Mouse (Mus musculus) adrenal gland, adult 8-10 months (tissue): Measurements from ENCODE around the gene Tmem8b. TPM values are rescaled to one million over a fixed set of nuclear protein-coding genes. Genes with fewer than 3 reads are reported as not detected.
A peak's percentile ranks its signal among the peaks of the same experiment; 100 is the strongest.

ENCODE experiments used
- DNase-seq: peaks from one replicate; pipeline ENCODE4 v3.0.0; 2022
- microRNA-seq, 2 experiments: library from miRNA; unstranded; fragments of <30 nt; microRNA quantifications; one replicate each; pipeline ENCODE4 v1.2.0; 2022
- total RNA-seq, 4 experiments: library from RNA; stranded (reverse); gene quantifications; 2 replicates each; pipeline ENCODE4 v1.2.4; 2022

Gene Tmem8b
- total RNA-seq, 4 experiments from 2014 or later = 6.0 to 10.9 (median 8.3) TPM

DNA sequence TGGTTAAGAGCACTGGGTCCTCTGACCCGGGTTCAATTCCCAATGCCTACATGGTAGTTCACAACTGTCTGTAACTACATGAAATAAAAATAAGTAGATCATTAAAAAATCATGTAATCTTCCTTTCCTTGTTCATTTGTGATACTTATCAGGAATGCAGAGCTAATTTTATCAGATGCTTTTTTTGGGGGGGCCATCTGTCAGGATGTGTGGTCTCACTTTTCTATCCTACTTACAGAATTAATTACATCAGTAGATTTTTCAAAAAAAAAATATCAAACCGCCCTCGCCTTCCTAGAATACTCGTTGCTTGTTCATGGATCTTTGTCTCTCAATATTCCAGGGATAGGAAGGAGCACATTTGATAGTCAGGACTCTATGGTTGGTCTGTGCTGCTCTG, 53.4 kb downstream of the Tmem8b start:
- no peak for DNase-seq

DNA sequence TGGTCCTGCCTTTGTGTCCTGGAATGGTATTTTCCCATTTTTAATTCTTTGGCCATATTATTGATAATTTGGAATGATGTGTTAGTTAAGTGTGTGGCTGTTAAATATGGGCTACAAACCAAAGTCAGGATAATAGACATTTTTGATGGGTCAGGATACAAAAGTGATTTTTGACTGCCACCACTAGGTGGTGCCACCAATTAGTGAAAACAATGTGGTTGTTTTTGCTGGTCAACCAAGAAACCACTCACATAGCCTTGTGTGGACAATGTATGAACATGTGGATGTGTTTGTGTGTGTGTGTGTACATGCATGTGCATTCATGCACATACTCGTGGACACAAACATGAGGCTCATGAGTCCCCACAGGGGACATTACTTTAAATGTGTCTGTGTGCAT, 56.0 kb downstream of the Tmem8b start:
- DNase-seq = no peak

DNA sequence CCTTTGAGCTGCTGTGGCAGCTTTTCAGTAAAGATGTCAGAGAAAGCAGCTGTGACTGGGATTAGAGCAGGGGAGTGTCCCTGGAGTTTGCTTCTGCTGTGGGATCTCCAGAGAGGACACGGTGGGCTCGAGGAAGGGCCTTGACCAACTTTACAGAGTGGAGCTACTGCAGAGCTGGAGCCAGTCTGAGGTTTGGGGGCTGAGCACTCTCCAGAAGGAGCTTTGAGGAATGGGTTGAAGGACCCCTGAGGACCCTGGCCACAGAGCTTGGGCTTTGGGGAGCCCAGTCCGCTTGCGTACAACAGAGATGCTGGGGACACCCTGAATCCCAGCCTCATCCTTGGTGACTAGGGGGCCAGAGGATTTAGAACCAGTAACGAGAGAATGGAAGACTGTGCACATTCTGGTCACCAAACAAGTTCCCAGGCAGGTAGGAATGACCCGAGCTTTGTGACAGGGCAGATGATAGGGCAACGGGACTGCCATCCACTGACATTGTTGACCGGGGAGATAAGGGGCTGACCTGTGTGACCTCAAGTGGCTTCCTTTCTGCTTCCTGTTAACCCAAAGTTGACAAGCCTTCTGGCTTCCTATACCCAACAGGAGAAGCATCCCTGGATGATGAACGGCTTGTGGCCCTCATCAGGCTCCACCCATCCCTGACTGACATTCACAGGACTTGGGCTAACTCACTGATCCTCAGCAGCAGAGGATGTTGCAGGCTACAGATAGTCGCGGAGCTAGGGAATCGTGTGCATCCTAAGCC, 57.6 kb downstream of the Tmem8b start:
- no peak for DNase-seq

GRCm38 (mm10) chr4:43726995-43727394, 58.2 kb downstream of the Tmem8b start, which contains the start of gene Hrct1:
Gene Hrct1, plus strand, starts transcription at chr4:43727188.
- DNase-seq = peak; percentile 68

DNA sequence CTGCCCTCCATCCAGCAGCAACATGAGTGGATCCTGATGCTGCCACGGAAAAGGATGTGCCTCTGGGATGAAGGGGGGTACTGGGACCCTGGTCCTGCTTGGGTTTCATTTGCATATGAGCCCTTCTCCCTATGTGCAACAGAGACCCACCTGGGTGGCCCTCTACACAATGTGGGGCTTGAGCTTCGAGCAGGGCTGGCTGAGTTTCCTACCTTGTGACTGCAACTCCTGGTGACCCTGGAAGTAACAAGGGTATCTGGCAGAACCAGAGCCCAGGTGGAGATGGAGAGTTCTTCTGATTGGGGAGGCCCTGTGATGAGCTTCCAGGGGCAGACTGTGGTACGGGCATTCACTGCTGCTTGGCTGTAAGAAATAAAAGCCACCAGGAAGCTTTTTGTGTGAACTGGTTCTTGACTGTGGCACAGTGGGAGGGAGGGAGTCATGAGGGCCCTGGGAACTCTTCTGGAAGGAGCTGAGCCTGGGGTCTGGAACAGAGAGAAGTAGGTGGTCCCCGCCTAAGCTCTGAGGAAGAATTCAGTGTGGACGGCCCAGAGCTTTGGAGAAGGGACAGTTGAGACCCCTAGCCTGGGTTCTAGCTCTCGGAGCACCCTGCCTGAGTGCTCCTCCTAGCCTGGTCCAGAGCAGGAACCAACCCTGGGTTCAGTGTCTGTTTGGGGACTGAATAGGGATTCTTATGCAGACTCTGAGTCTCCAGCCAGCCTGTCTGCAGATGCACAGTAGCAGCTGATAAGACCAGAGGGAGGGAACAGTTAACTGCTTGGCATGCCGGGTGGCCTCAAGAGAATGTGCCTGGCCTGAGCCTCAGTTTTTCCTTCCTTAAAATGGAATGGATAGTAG, 59.2 kb downstream of the Tmem8b start:
- DNase-seq = no peak

DNA sequence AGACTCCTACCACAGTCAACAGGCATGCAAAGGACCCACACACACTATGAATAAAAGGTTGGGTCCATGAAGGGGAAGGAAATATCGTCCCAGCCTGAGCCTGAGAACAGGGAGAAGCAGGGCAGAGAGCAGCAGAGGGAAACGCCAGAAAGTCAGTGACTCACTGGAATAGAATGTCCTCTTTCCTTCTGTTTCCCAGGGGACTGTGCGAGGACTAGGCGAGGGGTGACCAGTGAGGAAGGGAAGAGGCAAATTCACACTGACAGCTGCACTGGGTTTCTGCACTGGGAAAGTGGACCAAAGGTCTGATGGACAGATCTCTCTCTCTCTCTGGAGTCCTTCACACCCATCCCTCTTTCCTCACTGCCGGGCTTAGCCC, 59.8 kb downstream of the Tmem8b start:
- peak; percentile 68 for DNase-seq

GRCm38 (mm10) chr4:43729126-43729525, 60.4 kb downstream of the Tmem8b start:
- no peak for DNase-seq

DNA sequence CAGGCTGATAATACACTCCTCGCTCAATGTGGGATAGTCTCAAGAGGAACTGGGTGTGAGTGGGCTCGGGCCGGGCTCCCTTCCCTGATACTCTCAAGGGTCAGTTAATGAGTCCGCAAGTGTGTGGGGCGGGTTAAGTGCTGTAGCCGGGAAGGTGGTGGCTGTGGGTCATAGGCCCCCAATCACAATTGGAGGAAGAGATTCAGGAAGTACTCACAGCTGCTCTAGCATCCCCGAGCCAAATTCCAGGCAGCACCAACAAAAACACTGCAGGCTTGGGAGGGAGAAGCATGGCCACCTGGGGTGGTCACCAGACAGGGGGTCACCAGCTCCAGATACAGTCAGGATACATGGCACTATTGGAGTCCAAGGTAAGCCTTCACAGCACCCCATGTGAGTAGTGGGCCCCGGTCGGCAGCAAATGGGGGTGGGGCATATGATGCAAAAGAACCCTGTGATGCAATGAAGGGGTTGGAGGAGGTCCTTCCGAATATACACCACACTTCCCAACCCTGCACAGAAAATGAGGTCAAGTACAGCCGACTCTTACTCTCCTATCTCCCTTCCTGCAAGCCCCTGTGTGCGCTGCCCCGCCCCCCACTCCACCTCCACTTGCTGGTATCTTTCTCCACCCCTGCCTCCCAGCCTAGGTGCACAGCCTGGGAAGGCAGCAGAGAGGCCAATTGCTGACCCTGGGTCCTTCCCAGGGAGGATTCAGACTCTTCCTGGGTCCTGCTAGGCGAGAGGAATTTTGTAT, 61.2 kb downstream of the Tmem8b start, which contains the start of gene Spaar:
Spaar (plus strand) TSS at position 241 of the 757 bp plus-strand sequence.
- DNase-seq = no peak

- no peak for DNase-seq
Measured at GRCm38 (mm10) chr4:43730750-43731297, 62.1 kb downstream of the Tmem8b start.

- DNase-seq = no peak
Measured at GRCm38 (mm10) chr4:43732171-43732570, 63.4 kb downstream of the Tmem8b start.

- DNase-seq = no peak
Measured at GRCm38 (mm10) chr4:43733186-43733585, 64.4 kb downstream of the Tmem8b start.

DNA sequence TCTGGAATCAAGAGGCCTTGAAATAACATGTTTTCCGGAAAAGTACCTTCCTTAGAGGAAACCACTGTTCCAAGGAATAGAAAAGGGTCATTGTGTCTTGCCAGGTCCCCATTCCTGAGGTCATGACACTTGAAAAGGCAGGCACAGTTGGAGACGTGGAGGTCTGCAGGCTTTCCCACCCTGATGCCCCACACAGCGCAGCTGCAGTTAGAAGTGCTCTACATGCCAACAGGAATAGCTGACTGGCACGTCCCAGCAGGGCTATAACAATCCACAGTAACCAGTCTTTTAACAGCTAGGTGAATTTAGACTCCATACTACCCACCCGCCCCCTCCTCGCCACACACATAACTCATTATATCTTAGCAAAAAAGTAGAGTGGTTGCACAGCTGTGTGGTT, 68.4 kb downstream of the Tmem8b start:
- no peak for DNase-seq

- DNase-seq = no peak
Measured at GRCm38 (mm10) chr4:43738989-43739674, 70.4 kb downstream of the Tmem8b start.

GRCm38 (mm10) chr4:43741526-43741925, 72.8 kb downstream of the Tmem8b start:
- DNase-seq = no peak

Small RNA genes within 50 kb of the gene (microRNA-seq; reads per million reads assigned to microRNA genes)
- 0.18 to 0.34 reads per million in 2 experiments for gene Gm25262

Other genes starting within 250 kb of the Tmem8b start
- not detected for gene Fam166b, start 239.8 kb upstream of the Tmem8b start, total RNA-seq
- 10 to 100 TPM; 55.1 to 64.9 (median 59.3) TPM for gene Tesk1, start 227.0 kb upstream of the Tmem8b start, total RNA-seq
- 1 to 10 TPM; 1.6 to 5.6 (median 4.9) TPM for gene Cd72, start 214.3 kb upstream of the Tmem8b start, total RNA-seq
- gene Sit1, start 185.2 kb upstream of the Tmem8b start, total RNA-seq = under 1 TPM in 1 of 4 experiments, not detected in 3; 0.48 TPM
- gene Ccdc107, start 176.1 kb upstream of the Tmem8b start, total RNA-seq = 10 to 100 TPM; 60.5 to 81.9 (median 64.0) TPM
- gene Arhgef39, start 169.3 kb upstream of the Tmem8b start, total RNA-seq = 1 to 10 TPM in 2 of 4 experiments, under 1 TPM in 2; 0.73 to 2.0 (median 1.2) TPM
- gene Car9, start 162.0 kb upstream of the Tmem8b start, total RNA-seq = under 1 TPM in 3 of 4 experiments, not detected in 1; 0.32 to 0.68 (median 0.56) TPM
- gene Tpm2, start 145.2 kb upstream of the Tmem8b start, total RNA-seq = 10 to 100 TPM; 32.3 to 89.4 (median 52.6) TPM
- gene Creb3, start 106.6 kb upstream of the Tmem8b start, total RNA-seq = 100 to 1,000 TPM; 141 to 201 (median 150) TPM
- gene Tln1, start 106.3 kb upstream of the Tmem8b start, total RNA-seq = 100 to 1,000 TPM; 249 to 319 (median 289) TPM
- 10 to 100 TPM; 41.0 to 66.1 (median 56.9) TPM for gene Rgp1, start 90.3 kb upstream of the Tmem8b start, total RNA-seq
- 10 to 100 TPM; 11.1 to 19.1 (median 15.7) TPM for gene Gba2, start 90.1 kb upstream of the Tmem8b start, total RNA-seq
- gene Msmp, start 84.5 kb upstream of the Tmem8b start, total RNA-seq = 1 to 10 TPM; 2.0 to 2.7 (median 2.4) TPM
- gene Npr2, start 37.0 kb upstream of the Tmem8b start, total RNA-seq = 10 to 100 TPM; 29.6 to 78.6 (median 54.0) TPM
- 1 to 10 TPM in 3 of 4 experiments, under 1 TPM in 1; 0.58 to 2.3 (median 1.4) TPM for gene Spag8, start 15.4 kb upstream of the Tmem8b start, total RNA-seq
- gene Hint2, start 12.5 kb upstream of the Tmem8b start, total RNA-seq = 100 to 1,000 TPM in 1 of 4 experiments, 10 to 100 TPM in 3; 80.8 to 112 (median 97.8) TPM
- under 1 TPM; 0.14 to 0.67 (median 0.41) TPM for gene Fam221b, start 174 bp downstream of the Tmem8b start, total RNA-seq
- not detected for gene Olfr70, start 31.8 kb downstream of the Tmem8b start, total RNA-seq
- gene Olfr71, start 41.3 kb downstream of the Tmem8b start, total RNA-seq = not detected
- 1 to 10 TPM; 1.4 to 4.8 (median 2.6) TPM for gene Hrct1, start 58.2 kb downstream of the Tmem8b start, total RNA-seq
- 1 to 10 TPM; 1.6 to 2.3 (median 1.9) TPM for gene Spaar, start 61.1 kb downstream of the Tmem8b start, total RNA-seq
- not detected for gene Olfr159, start 102.0 kb downstream of the Tmem8b start, total RNA-seq
- not detected for gene Olfr156, start 154.9 kb downstream of the Tmem8b start, total RNA-seq
- not detected for gene Olfr157, start 171.2 kb downstream of the Tmem8b start, total RNA-seq
- gene Olfr155, start 182.6 kb downstream of the Tmem8b start, total RNA-seq = not detected
- gene Reck, start 206.6 kb downstream of the Tmem8b start, total RNA-seq = 10 to 100 TPM; 21.6 to 45.0 (median 32.0) TPM